Mouse (Mus musculus) brain, embryonic 18.5 days (tissue): ENCODE data around the gene Nat10.
A peak's percentile ranks its signal among the peaks of the same experiment; 100 is the strongest.

Source experiments
- DNase-seq: peaks from one replicate; pipeline ENCODE4 v3.0.0-alpha.2; 2012; ENCODE audit warnings: low read depth, low spot score

Gene Nat10

GRCm38 (mm10) chr2:103691278-103691677, 69.8 kb downstream of the Nat10 start:
- no peak for DNase-seq

GRCm38 (mm10) chr2:103690828-103691227, 70.2 kb downstream of the Nat10 start:
- DNase-seq: no peak

- peak; percentile 54 for DNase-seq
These were observed 70.6 kb downstream of the Nat10 start for GRCm38 (mm10) chr2:103690425-103690824.

- DNase-seq: no peak
These were observed 73.2 kb downstream of the Nat10 start for GRCm38 (mm10) chr2:103687888-103688287.

- no peak for DNase-seq
These were observed 73.9 kb downstream of the Nat10 start for GRCm38 (mm10) chr2:103687143-103687542.

- no peak for DNase-seq
These were observed 75.5 kb downstream of the Nat10 start for GRCm38 (mm10) chr2:103685581-103685980.

GRCm38 (mm10) chr2:103684926-103685577, 76.0 kb downstream of the Nat10 start:
- DNase-seq: no peak

GRCm38 (mm10) chr2:103684431-103684830, 76.6 kb downstream of the Nat10 start:
- DNase-seq: no peak

- peak; percentile 34 for DNase-seq
These were observed 78.1 kb downstream of the Nat10 start for GRCm38 (mm10) chr2:103682927-103683442.

GRCm38 (mm10) chr2:103682261-103682722, 78.8 kb downstream of the Nat10 start:
- no peak for DNase-seq

GRCm38 (mm10) chr2:103681149-103681548, 79.9 kb downstream of the Nat10 start:
- DNase-seq: no peak

- DNase-seq: no peak
These were observed 80.5 kb downstream of the Nat10 start for GRCm38 (mm10) chr2:103680364-103681110.

- DNase-seq: no peak
These were observed 82.6 kb downstream of the Nat10 start for GRCm38 (mm10) chr2:103678433-103678832.

- DNase-seq: no peak
These were observed 83.3 kb downstream of the Nat10 start for GRCm38 (mm10) chr2:103677614-103678369.

GRCm38 (mm10) chr2:103676808-103677207, 84.3 kb downstream of the Nat10 start:
- DNase-seq: no peak

- no peak for DNase-seq
These were observed 85.7 kb downstream of the Nat10 start for GRCm38 (mm10) chr2:103675391-103675790.

GRCm38 (mm10) chr2:103673609-103674008, 87.5 kb downstream of the Nat10 start:
- DNase-seq: no peak

- no peak for DNase-seq
These were observed 88.4 kb downstream of the Nat10 start for GRCm38 (mm10) chr2:103672573-103673119.
